Mouse (Mus musculus): ENCODE data around the gene Vangl2.

The Vangl2 gene

DNA sequence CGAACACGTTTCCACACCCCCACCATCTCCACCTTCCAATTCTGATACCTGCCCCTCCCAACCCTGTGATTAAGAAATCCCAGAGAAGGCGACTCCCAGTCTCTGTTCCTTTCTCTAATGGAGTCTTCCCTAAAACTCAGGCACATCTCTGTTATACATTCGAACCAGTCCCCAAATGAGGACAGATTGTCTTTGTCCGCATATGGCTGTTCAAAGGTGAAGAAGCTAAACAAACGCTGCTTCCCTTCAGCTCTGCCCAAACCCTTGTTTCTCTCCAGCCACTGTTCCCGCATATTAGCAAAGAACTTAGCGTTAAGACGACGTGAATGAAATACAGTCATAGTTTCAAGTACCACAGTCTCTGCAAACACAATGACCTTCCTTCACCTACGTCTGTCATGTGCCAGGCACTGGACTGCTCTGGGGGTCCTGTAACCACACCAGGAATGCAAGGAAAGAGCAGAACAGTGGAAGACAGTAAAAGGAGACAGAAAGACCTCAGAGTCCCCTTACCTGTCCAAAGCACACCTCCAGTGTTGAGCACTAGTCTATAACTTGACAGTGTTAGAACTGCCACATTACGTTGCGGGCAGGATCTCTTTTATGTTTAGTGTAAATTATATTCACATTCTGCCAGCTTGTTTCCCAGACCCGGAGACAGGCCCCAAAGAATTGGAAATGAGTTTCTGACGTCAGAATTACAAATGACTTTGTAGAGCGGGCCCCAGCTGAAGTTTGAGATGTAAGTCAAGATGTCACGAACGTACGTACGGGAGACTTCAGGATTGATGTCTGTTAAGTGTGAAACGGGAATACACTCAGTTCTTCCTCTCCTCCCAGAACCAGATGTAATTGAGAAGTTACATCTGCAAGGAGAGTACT lies at the start of gene Vangl2:
Gene Vangl2 (minus strand): TSS at position 51 of the 882 bp plus-strand sequence.
- DNase-seq (ENCODE audit: low read depth, low spot score): no peak

DNA sequence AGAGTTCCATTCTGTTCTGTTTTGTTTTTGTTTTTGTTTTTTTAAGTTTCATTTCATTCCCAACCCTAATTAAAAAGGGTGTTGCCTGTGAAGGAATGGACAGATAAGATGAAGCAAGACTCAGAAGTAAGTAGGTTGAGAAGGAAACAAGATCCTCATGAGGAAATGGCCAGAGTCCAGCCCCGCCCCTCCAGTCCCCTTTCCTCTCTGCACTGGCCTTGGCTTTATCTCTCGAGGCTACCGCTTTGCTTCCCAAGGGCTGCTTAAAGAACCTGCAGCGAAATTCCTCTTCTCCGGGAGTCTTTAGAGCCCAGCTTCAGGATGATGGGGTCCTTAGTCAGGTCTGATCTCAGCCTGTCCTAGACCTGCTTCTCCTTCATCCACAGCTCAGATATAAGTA lies 49.7 kb upstream of the Vangl2 start:
- DNase-seq (ENCODE audit: low read depth, low spot score): no peak

DNA sequence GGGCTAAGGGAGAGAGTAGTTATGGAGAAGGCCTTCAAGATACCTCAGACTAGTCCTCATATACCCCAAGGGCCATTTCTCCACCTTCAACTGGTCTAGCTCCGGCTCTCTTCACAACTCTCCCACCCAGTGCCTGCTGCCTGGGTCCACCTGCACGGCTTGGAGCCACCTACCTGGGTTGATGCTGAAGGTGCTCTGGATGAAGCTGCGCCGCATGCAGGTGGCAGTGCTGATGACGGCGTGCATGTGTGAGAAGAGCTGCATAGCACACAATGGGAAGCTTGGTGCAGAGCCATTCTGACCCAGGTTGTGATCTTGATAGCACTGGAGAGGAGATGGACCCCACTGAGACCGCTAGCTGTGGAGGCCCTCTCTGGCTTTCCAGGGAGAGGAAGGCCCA lies 44.4 kb upstream of the Vangl2 start:
- no peak for DNase-seq (ENCODE audit: low read depth, low spot score)

DNA sequence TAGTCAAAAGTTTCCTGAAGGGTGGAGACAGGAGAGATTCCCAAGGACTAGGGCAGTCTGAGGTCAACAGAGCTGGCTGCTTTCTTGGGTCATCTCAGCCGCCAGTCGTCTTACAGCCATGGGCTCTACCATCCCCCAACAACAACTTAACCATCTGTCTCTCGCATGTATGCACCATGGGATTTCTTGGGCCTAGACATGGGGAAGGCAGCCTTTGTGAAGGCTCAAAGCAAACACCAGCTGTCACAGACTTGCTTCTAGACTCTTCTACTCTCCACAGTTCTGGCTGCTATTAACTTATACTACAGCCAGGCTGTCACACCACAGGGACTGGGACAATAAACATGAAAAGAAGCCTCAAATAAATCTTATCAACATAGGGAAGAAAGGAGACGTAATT lies 43.3 kb upstream of the Vangl2 start:
- DNase-seq (ENCODE audit: low read depth, low spot score): no peak

DNA sequence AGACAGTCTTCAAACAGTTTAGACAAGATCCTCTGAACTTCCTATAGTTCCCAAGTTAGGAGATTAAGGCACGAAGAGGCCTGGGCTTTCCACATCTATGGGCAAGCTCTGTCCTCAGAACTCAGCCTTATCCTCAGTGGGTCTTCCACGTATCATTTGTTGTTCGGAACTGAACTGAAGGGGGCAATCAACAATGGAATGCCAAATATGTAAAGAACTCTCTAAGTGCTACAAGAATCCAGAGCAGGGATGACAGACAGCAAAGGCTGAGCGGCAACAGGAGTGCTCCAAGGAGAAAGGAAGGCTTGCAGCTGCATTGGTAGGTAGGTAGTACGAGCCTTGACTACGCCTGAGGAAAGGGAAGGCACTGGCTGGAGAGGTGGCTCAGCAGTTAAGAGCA lies 42.0 kb upstream of the Vangl2 start:
- no peak for DNase-seq (ENCODE audit: low read depth, low spot score)

DNA sequence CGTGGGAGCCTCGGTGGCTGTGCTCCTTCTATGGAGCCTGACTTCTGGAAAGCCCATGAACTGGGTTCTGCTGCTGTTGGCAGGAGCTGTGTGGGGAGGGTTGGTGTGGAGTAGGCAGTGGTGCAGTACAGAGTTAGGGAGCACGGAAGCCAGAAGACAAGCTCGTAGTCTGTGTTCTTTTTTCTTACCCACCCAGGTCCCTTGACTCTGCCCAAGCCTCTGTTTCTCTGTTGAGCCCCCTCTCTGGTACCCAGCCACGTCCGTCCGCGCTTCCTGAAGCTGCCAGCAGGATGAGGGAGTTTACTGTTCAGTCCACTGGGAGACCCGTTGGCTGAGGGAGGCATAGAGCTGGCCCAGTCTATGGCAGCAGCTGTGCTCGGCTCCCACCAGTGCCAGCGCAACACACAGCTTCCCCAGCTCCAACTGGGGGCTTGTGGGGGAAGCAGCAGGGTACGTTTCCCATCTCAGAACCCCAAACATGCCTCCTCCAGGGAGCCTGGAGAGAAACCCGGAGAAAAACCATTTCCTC lies 36.4 kb upstream of the Vangl2 start:
- DNase-seq (ENCODE audit: low read depth, low spot score): no peak

DNA sequence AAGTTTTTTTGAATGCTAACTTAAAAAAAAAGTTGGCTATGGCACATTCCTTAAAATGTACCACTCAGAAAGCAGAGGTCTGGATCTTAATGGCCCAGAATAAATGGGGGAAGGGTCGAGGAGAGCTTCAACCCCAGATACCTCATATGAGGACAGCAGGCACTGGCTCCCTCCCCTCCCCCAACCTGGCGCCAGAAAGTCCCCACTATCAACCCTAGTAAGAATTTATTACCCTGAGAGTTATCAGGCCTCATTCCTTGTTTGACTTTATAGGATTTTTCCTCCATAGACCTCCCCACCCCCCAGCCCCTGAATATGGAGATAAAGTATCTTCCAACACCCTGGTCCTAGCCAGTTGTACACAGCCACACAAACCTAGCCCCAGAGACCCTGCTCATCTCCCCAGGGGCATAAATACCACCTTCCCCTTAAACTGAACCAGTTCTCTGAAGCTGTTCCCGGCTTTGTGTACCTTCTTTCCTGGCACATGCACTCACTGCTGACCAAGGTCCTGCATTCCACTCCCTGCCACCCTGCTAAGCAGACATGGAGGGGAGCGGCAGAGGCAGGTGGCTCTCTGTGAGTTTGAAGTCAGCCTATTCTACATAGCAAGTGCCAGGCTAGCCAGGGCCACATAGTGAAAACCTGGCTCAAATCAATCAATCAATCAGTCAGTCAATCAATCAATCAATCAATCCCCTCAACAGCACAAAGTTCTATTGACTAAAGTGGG lies 35.2 kb upstream of the Vangl2 start:
- no peak for DNase-seq (ENCODE audit: low read depth, low spot score)

DNA sequence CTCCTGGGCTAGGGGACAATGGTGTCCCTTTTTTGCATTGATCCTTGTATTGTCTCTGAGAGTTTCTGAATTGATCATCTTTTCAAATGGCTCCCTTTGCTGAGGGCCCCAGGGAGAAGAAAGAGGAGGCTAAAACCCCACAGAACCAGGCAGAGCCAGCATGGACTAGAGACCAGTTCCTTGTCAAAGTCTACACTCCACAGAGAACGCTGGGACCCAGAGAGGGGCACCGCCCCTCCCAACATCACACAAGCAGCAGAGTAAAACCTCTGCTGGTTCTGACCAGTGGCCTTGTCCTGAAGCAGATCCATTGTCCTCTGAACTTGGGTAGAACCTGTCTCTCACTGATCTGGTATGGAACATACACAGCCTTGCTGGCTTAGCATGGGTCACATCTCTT lies 33.9 kb upstream of the Vangl2 start:
- no peak for DNase-seq (ENCODE audit: low read depth, low spot score)

DNA sequence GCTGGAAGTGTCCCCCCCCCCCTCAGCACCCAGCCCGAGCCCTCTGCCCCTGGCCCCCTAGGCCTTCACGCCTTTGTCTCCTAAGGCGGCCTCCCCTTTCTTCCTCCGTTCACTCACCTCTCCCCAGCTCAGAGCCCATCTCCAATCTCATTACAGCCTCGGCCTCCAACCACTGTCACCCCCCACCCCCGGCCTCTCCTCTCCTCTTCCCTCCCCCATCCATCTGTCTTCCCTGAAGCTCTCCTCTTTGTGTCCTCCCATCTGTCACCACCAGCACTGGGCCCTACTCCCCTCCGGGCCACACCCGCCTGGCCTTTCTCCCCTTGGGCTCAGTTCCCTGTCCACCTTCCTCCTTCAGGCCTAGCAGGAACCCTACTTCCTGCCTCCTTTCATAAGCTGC lies 33.0 kb upstream of the Vangl2 start:
- DNase-seq (ENCODE audit: low read depth, low spot score): no peak

DNA sequence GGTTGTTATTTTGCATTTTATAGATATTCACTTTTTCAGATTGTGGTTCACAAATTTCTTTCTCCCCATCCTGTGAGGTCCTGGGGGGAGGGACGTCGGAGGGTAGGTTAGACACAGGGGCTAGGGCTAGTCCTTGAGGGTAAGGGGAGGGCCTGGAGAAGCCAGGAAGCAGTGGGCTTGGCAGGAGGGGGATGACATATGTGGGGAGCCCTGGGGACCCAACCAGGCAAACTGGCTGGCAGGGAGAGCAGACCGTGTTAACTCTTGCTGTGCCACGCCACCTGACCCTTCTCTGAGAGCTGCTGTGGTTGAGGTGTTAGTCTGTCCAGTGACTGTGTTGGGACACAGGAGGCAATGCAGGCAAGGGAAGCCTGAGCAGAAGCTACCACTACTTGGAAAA lies 32.4 kb upstream of the Vangl2 start:
- no peak for DNase-seq (ENCODE audit: low read depth, low spot score)

DNA sequence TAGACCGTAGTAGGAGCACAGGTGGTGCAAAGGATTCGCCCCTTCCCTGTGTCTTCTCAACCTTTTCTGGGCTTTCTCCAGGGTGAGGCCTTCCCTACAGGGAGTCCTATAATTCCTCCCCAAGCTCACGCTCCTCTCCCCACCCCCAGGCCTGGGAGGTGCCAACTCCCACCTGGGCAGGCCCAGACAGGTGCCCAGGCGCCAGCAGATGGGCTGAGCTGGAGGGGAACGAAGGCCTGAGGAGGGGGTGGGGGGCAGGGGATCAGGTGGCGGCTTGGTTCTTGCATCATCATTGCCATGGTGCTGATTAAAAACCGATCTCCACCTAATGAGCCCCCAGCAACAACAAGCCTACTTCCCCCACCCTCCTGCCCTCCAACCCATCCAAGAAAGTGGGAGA lies 30.6 kb upstream of the Vangl2 start:
- no peak for DNase-seq (ENCODE audit: low read depth, low spot score)

DNA sequence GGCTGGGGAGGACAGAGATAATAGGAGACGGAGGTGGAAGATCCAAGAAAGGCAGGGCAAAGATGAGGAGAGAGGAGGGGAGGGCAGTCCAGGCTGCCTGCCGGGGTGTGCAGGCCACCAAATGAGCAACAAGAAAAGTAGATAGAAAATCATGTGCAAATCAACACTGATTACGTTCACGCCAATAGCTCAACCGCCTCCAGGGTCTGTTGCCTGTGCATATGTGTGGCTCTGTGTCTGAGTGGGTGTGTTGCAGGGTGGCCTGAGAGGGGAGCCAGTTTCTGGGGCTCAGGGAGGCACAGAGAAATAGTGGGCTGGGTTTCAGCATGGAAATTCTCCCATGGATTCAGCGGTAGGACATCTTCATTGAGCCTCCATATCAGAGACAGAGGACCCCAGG lies 30.1 kb upstream of the Vangl2 start:
- no peak for DNase-seq (ENCODE audit: low read depth, low spot score)

DNA sequence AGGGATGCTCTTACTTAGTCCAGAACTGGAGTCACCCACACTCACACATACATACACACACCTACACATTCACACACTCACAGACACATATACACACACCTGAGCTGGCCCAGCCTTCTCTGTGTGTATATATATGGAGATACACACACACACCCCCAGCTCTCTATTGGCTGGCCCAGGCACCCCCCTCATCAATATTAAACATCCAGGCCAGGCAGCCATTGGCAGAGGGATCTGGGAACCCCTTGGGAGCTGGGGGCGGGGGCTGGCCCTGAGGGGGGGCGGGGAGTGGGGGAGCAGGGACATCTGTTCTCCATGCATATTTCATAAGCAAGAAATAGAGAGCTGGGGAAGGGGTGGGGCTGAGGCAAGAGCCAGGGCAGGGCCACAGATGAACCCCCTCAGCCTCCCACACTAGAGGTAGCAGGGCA lies 29.3 kb upstream of the Vangl2 start, which contains the start of gene Nhlh1:
Gene Nhlh1 (minus strand): TSS at position 83 of the 431 bp plus-strand sequence.
- DNase-seq (ENCODE audit: low read depth, low spot score): no peak

DNA sequence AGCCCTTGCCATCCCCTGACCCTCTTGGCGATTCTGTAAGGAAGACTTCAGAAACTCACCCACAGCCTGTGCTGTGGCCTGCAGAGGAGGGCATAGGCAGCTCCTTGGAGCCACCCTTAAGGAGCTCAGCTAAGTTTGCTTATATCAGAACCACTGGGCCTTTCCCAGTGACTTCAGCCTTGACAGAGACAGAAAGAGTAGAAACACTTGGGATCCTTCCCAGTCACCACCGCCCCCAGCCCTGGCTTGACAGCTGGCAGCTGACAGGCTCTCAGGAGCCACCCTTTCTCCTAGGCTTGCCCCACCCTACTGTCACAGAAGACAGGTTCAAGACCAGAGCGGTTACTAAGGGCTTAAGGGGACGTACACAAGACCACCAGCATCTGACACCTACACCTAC lies 28.0 kb upstream of the Vangl2 start:
- no peak for DNase-seq (ENCODE audit: low read depth, low spot score)

DNA sequence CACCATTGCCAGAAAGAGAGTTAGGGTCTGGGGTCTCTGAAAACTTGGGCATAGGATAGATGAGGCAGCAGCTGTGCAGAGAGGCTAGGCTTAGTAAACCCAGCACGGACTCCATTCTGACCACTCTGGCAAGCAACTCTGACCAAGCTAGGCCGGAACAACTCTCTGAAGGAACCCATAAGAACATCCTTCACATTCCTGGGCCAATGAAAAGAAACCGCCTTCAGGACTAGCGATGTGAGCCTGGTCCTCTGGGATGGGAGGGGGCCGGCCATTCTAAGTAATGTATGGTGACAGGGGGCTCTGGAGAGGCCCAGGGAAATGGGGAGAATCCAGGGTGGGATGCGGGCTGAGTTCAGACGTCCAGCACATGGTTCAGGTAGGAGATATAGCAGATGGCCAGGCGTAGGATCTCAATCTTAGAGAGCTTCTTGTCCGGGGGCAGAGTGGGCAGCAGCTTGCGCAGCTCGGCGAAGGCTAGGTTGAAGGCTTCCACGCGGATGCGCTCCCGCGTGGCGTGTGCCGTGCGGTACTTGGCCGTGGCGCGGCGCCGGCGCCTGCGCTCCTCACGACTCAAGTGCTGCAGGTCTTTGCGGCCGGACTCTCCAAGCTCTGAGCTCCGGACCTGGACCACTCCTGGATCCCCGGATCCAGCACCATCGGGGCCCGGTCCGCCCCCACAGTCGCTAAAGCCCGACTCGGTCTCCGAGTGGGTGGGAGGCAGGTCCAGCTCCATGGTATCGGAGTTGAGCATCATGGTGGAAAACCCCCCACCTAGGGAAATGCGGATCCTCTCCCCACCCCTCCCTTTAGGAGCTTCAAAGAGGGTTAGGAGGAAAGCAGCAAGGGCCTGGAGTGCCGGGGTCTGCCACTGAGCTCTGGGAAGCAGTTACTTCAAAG lies 25.5 kb upstream of the Vangl2 start:
- DNase-seq (ENCODE audit: low read depth, low spot score): no peak

DNA sequence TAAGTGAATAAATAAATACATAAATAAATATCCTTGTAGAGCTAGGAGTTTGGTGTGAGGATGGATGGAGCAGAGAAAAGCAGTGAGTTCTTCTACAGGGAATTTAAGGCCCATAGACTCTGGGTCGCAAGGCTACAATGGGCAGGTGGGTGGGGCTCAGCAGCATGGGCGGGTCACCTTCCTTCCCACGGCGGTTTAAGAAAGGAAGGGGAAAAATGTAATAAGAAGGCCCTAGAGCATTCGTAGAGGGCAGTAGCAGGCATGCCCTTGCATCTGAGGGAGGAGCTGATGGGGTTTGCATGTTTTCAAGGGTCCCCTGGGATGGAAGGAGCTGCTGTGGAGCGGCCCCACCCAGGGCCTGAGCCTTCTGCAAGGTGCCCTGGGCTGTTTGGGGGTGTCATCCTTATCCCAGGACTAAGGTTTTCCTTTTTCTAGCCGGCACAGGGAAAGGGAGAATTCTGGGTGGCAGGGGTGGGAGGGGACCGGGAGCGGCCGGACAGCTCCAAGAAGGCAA lies 24.6 kb upstream of the Vangl2 start:
- no peak for DNase-seq (ENCODE audit: low read depth, low spot score)

DNA sequence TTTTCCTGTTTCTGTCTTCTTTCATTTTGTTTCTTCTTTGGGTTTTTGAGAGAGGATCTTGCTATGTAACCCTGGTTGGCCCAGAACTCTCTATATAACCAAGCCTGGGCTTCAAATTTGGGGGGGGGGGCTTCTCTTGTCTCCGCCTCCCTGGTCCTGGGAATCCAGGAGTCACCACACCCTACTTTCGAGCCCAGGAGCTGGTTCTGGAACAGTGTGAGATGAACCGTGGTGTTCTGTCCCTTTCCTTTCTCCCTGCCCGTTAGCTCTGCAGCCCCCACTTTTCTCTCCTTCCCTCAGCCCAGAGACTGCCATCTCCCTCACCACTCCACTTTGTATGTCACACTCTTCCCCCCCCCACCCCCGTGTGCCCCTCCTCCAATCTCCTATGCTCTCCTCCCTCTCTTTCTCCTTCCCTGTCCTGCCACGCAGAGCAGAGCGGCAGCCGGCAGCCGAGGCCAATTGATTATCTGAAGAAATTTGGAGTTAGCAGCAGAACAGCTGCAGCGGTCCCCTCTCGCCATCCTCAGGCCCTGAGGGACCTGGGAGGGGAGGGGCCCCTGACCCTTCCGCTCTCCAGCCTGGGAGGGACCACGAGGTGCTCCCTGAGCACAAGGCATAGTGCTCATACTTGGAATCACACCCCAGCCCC lies 21.0 kb upstream of the Vangl2 start:
- no peak for DNase-seq (ENCODE audit: low read depth, low spot score)

DNA sequence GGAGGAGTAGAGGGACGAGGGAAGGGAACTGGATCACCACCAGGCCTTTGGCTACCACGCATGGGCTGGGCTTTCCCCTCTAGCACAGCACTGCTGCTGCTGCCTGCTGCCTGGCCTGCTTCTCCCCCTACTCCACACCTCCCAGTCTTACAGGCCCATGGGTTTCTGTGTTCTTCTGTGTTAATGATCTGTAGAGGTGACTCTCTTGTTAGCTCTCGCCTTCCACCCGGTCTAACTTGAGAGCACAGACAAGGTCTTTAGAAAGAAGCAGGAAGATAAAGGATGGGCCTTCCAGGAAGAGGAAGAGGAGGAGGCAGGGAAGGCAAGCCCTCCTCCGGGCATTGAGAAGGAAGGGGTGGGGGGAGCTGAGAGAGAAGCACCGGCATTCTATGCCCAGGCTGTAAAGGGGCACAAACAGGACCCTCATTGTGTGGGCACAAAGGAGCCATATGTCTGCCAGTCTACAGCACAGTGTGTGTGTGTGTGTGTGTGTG lies 20.0 kb upstream of the Vangl2 start:
- DNase-seq (ENCODE audit: low read depth, low spot score): no peak

DNA sequence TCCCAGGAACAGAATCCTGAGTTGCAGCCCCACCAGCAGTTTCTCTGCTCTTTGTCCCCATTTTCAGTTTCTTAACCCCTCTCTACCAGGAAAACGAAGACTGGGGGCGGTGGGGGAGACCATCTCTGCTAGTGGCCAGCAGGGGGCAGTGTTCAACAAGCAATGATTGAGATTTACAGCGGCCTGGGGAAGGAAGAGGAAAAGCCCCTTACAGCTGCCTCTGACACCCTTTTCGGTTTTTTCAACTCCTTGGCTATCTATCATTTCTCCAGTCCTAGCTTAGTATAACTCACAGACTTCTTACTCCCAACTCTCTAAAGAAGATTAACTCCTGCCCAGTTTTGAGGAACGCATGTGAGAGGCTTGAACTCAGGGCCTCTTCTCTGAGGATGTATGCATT lies 18.7 kb upstream of the Vangl2 start:
- DNase-seq (ENCODE audit: low read depth, low spot score): no peak

DNA sequence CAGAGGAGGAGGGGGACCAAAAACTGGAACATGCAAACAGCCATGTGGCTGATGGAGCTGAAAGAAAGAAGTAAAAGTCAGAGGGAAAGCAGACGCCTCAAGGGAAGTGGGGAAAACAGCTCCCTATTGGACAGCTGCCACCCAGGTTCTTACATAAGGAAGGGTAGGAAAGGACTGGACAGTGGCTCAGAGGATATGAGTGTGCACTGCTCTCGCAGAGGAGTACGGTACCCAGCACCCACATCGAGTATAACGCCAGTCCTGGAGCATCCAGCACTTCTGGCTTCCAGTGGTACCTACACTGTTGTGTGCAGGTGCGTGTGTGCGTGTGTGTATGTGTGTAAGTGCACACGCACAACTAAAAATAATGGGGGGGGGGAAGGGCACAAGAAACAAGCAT lies 18.2 kb upstream of the Vangl2 start:
- DNase-seq (ENCODE audit: low read depth, low spot score): no peak

DNA sequence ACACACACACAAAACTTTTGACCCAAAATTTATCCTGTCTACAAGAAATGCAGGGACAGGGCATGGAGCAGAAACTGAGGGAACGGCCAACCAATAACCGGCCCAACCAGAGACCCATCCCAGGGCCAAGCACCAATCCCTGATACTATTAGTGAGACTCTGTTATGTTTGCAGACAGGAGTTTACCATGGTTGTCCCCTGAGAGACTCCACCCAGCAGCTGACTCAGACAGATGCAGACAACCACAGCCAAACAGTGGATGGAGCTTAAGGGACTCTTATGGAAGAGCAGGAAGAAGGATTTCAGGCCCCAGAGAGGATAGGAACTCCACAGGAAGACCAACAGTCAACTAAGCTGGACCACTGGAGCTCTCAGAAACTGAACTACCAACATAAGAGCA lies 1.7 kb upstream of the Vangl2 start:
- DNase-seq (ENCODE audit: low read depth, low spot score): no peak
